Mouse (Mus musculus) forebrain, postnatal 0 days (tissue): Measurements from ENCODE around the gene Cacna2d3. TPM values are rescaled to one million over a fixed set of nuclear protein-coding genes. Genes with fewer than 3 reads are reported as not detected.

ENCODE experiments used
- ATAC-seq: fragments of 200-750 bp; cut with Nextera tagmentation; 2 replicates; pipeline ENCODE4 v1.8.0; 2017; ENCODE audit warnings: mild to moderate bottlenecking, moderate library complexity
- DNase-seq: peaks from one replicate; pipeline ENCODE4 v3.0.0-alpha.2; 2015
- H3K27ac ChIP-seq: fragments of 300-500 bp; sonication (generic); 2 replicates; pipeline ENCODE4 v1.5.1; 2014; ENCODE audit warnings: low read depth, mild to moderate bottlenecking, antibody characterized with exemption, low read length, moderate library complexity, mixed read lengths
- H3K27me3 ChIP-seq: fragments of 300-500 bp; sonication (generic); 2 replicates; pipeline ENCODE4 v1.6.1; 2014; ENCODE audit warnings: mild to moderate bottlenecking, low read length, mixed read lengths; ENCODE audit not compliant: insufficient read depth
- H3K36me3 ChIP-seq: fragments of 300-500 bp; sonication (generic); 2 replicates; pipeline ENCODE4 v1.6.1; 2014; ENCODE audit warnings: mild to moderate bottlenecking, moderate library complexity; ENCODE audit not compliant: insufficient read depth
- H3K4me1 ChIP-seq: fragments of 300-500 bp; sonication (generic); 2 replicates; pipeline ENCODE4 v1.6.1; 2014; ENCODE audit warnings: antibody characterized with exemption; ENCODE audit not compliant: insufficient read depth
- H3K4me2 ChIP-seq: fragments of 300-500 bp; sonication (generic); 2 replicates; pipeline ENCODE4 v1.6.1; 2014; ENCODE audit warnings: low read depth, mild to moderate bottlenecking, moderate library complexity
- H3K4me3 ChIP-seq: fragments of 300-500 bp; sonication (generic); 2 replicates; pipeline ENCODE4 v1.5.1; 2014; ENCODE audit warnings: low read depth, low read length, mixed read lengths
- H3K9ac ChIP-seq: fragments of 300-500 bp; sonication (generic); 2 replicates; pipeline ENCODE4 v1.6.1; 2014; ENCODE audit warnings: mild to moderate bottlenecking
- H3K9me3 ChIP-seq: fragments of 300-500 bp; sonication (generic); 2 replicates; pipeline ENCODE4 v1.6.1; 2016; ENCODE audit warnings: low read length
- CTCF ChIP-seq: sonication (generic); IDR thresholded peaks from 2 replicates; pipeline ENCODE4 v1.5.1; 2016; ENCODE audit warnings: antibody characterized with exemption, control low read depth, low read depth
- WGBS: fragments of 180-500 bp; shearing (Covaris S2); extraction: QIAGEN DNeasy Blood & Tissue Kit; methylation state at CpG from one replicate; pipeline ENCODE4 v1.1.7; 2014; 5-methylcytosine and 5-hydroxymethylcytosine counted together
- polyA plus RNA-seq: library from polyadenylated mRNA; unstranded; fragments of >200 nt; fragmentation: Nextera tagmentation; extraction: Ambion mirVana; gene quantifications from 2 replicates; pipeline ENCODE4 v1.2.1, GENCODE M21; 2015
- total RNA-seq: library from RNA; depleted of rRNA; stranded (reverse); fragments of >200 nt; gene quantifications from 2 replicates; pipeline ENCODE4 v1.2.3, GENCODE M21; 2014

The Cacna2d3 gene
- total and polyA plus RNA-seq, 2 experiments from 2014 or later, result 28.1 to 37.7 TPM

GRCm38 (mm10) chr14:29443091-29444026 is 278.3 kb downstream of the Cacna2d3 start:
- ATAC-seq (no peak), DNase-seq (peak; percentile 86)
- H3K4me2 ChIP-seq, result peak overlapping the region; percentile 27; the same call in 1 of the 2 replicates

GRCm38 (mm10) chr14:29442476-29442875 is 279.2 kb downstream of the Cacna2d3 start:
- H3K27ac ChIP-seq, result no peak overlapping the region
- TF ChIP-seq CTCF, result no peak
- DNase-seq (no peak), ATAC-seq (no peak; the same call in 1 of the 2 replicates)
- H3K9ac ChIP-seq, result no peak overlapping the region
- H3K4me2 ChIP-seq, result peak overlapping the region; percentile 27; the same call in 1 of the 2 replicates
- no peaks in the 10 kb centered on the region; the same call in 1 of the 2 replicates for H3K4me1 ChIP-seq
- H3K36me3 ChIP-seq, result no peaks in the 10 kb centered on the region
- WGBS, result 8% methylated on average over 4 of the region's 4 CpGs
- no peaks in the 10 kb centered on the region for H3K27me3 ChIP-seq
- no peak overlapping the region for H3K4me3 ChIP-seq
- H3K9me3 ChIP-seq, result no peaks in the 10 kb centered on the region

More at GRCm38 (mm10) chr14:29443091-29444026, 278.3 kb downstream of the Cacna2d3 start:
- H3K4me1 ChIP-seq, result no peaks in the 10 kb centered on the region; the same call in 1 of the 2 replicates
- no peak overlapping the region for H3K4me3 ChIP-seq
- WGBS, result 12% methylated on average over 15 of the region's 15 CpGs
- no peak overlapping the region for H3K9ac ChIP-seq
- TF ChIP-seq CTCF, result peak; percentile 84
- H3K9me3 ChIP-seq, result no peaks in the 10 kb centered on the region
- H3K36me3 ChIP-seq, result no peaks in the 10 kb centered on the region
- no peaks in the 10 kb centered on the region for H3K27me3 ChIP-seq
- no peak overlapping the region for H3K27ac ChIP-seq

GRCm38 (mm10) chr14:29438666-29439065 is 283.0 kb downstream of the Cacna2d3 start:
- ATAC-seq, result no peak
- H3K27me3 ChIP-seq, result no peaks in the 10 kb centered on the region
- no peaks in the 10 kb centered on the region for H3K9me3 ChIP-seq
- no peak overlapping the region for H3K27ac ChIP-seq
- TF ChIP-seq CTCF, result no peak
- H3K4me1 ChIP-seq, result peaks cover 5% of the 10 kb centered on the region
- no peak overlapping the region for H3K4me2 ChIP-seq
- H3K36me3 ChIP-seq, result no peaks in the 10 kb centered on the region
- H3K4me3 ChIP-seq, result no peak overlapping the region
- no peak overlapping the region for H3K9ac ChIP-seq
- 72% methylated on average over 7 of the region's 7 CpGs for WGBS
- DNase-seq, result no peak

GRCm38 (mm10) chr14:29438251-29438650 is 283.4 kb downstream of the Cacna2d3 start:
- H3K9me3 ChIP-seq, result no peaks in the 10 kb centered on the region
- no peak overlapping the region for H3K4me3 ChIP-seq
- no peaks in the 10 kb centered on the region for H3K36me3 ChIP-seq
- DNase-seq (no peak), ATAC-seq (no peak)
- 82% methylated on average over 3 of the region's 3 CpGs for WGBS
- H3K27ac ChIP-seq, result no peak overlapping the region
- H3K9ac ChIP-seq, result no peak overlapping the region
- no peak overlapping the region for H3K4me2 ChIP-seq
- H3K4me1 ChIP-seq, result peaks cover 5% of the 10 kb centered on the region
- no peaks in the 10 kb centered on the region for H3K27me3 ChIP-seq
- TF ChIP-seq CTCF, result no peak

GRCm38 (mm10) chr14:29435203-29435602 is 286.5 kb downstream of the Cacna2d3 start:
- H3K9ac ChIP-seq, result no peak overlapping the region
- H3K4me2 ChIP-seq, result no peak overlapping the region
- H3K27me3 ChIP-seq, result no peaks in the 10 kb centered on the region
- H3K9me3 ChIP-seq, result no peaks in the 10 kb centered on the region
- peaks cover 5% of the 10 kb centered on the region for H3K4me1 ChIP-seq
- no peak for TF ChIP-seq CTCF
- peak; percentile 66 for ATAC-seq
- H3K27ac ChIP-seq, result 0 out of 2 replicates have a peak overlapping the region, but pooled peaks have one; percentile 15
- no peak overlapping the region for H3K4me3 ChIP-seq
- H3K36me3 ChIP-seq, result no peaks in the 10 kb centered on the region
- peak; percentile 32 for DNase-seq

GRCm38 (mm10) chr14:29433716-29434115 is 287.9 kb downstream of the Cacna2d3 start:
- H3K36me3 ChIP-seq, result no peaks in the 10 kb centered on the region

GRCm38 (mm10) chr14:29433076-29433714 is 288.5 kb downstream of the Cacna2d3 start:
- WGBS, result 70% methylated on average over 5 of the region's 5 CpGs
- no peak for TF ChIP-seq CTCF
- DNase-seq, result no peak
- H3K27me3 ChIP-seq, result no peaks in the 10 kb centered on the region
- ATAC-seq, result no peak
- no peak overlapping the region for H3K27ac ChIP-seq
- H3K4me1 ChIP-seq, result peaks cover 5% of the 10 kb centered on the region
- no peak overlapping the region for H3K4me3 ChIP-seq
- no peaks in the 10 kb centered on the region for H3K9me3 ChIP-seq
- H3K9ac ChIP-seq, result no peak overlapping the region
- no peak overlapping the region for H3K4me2 ChIP-seq
- no peaks in the 10 kb centered on the region for H3K36me3 ChIP-seq

More at GRCm38 (mm10) chr14:29433716-29434115, 287.9 kb downstream of the Cacna2d3 start:
- TF ChIP-seq CTCF, result no peak
- no peak for ATAC-seq
- Histone ChIP-seq H3K27ac (no peak overlapping the region), H3K4me3 (no peak overlapping the region), H3K9ac (no peak overlapping the region), H3K9me3 (no peaks in the 10 kb centered on the region), H3K4me1 (peaks cover 5% of the 10 kb centered on the region), H3K4me2 (no peak overlapping the region), H3K27me3 (no peaks in the 10 kb centered on the region)
- 64% methylated on average over 3 of the region's 3 CpGs for WGBS
- DNase-seq, result no peak
